Mouse (Mus musculus): ENCODE measurements around the gene Slit1. TPM values are rescaled to one million over a fixed set of nuclear protein-coding genes. Genes with fewer than 3 reads are reported as not detected.
A peak's percentile ranks its signal among the peaks of the same experiment; 100 is the strongest.

Gene Slit1
- polyA plus RNA-seq, 1 experiment, result 0.94 TPM

DNA sequence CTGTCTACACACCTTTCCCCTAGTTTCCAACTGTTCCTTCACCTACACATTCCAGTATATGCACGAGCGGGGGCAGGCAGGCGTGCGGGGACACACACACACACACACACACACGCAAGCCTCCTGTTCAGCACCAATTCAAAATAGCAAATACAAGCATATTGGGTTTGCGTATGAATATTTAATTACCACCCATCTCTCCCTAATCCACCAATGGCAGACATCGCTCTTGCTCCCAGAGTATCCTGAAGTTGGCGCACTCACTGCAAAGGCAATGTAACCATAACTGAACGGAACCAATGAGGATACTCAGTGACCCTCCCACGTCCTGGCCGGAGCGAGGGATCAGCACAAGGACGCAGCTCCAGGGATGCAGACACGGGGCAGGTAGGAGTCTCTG, 86.8 kb downstream of the Slit1 start:
- 85% methylated on average over 14 of the region's 14 CpGs for WGBS
- H3K4me1 ChIP-seq (replicated peaks; ENCODE audit: control insufficient read depth, insufficient read depth, low read length), result no peaks in the 10 kb centered on the region
- DNase-seq, result no peak
- H3K27me3 ChIP-seq (ENCODE audit: control insufficient read depth, insufficient read depth, low read length), result no peaks in the 10 kb centered on the region
- no peaks in the 10 kb centered on the region for H3K36me3 ChIP-seq (ENCODE audit: control insufficient read depth, insufficient read depth, low read length)
- TF ChIP-seq CTCF (IDR thresholded peaks at IDR 0.05; ENCODE audit: borderline replicate concordance, control insufficient read depth, extremely low read depth, insufficient read depth, low read length, poor library complexity) (no peak), POLR2A (IDR thresholded peaks at IDR 0.05; ENCODE audit: control insufficient read depth, extremely low read depth, insufficient read depth, low read length, poor library complexity) (no peak)
- H3K27ac ChIP-seq (ENCODE audit: control insufficient read depth, insufficient read depth, low read length), result no peak overlapping the region
- no peak overlapping the region for H3K4me3 ChIP-seq (ENCODE audit: control insufficient read depth, insufficient read depth, low read length)

- no peaks in the 10 kb centered on the region for H3K27me3 ChIP-seq (ENCODE audit: control insufficient read depth, insufficient read depth, low read length)
- no peaks in the 10 kb centered on the region for H3K4me1 ChIP-seq (replicated peaks; ENCODE audit: control insufficient read depth, insufficient read depth, low read length)
- 11% methylated on average over 9 of the region's 9 CpGs for WGBS
- H3K36me3 ChIP-seq (ENCODE audit: control insufficient read depth, insufficient read depth, low read length), result no peaks in the 10 kb centered on the region
- peak; percentile 75 for DNase-seq
- no peak overlapping the region for H3K4me3 ChIP-seq (ENCODE audit: control insufficient read depth, insufficient read depth, low read length)
- H3K27ac ChIP-seq (ENCODE audit: control insufficient read depth, insufficient read depth, low read length), result no peak overlapping the region
- TF ChIP-seq POLR2A (IDR thresholded peaks at IDR 0.05; ENCODE audit: control insufficient read depth, extremely low read depth, insufficient read depth, low read length, poor library complexity) (no peak), CTCF (IDR thresholded peaks at IDR 0.05; ENCODE audit: borderline replicate concordance, control insufficient read depth, extremely low read depth, insufficient read depth, low read length, poor library complexity) (no peak)
Observed at GRCm38 (mm10) chr19:41655970-41656369, 87.5 kb downstream of the Slit1 start.

DNA sequence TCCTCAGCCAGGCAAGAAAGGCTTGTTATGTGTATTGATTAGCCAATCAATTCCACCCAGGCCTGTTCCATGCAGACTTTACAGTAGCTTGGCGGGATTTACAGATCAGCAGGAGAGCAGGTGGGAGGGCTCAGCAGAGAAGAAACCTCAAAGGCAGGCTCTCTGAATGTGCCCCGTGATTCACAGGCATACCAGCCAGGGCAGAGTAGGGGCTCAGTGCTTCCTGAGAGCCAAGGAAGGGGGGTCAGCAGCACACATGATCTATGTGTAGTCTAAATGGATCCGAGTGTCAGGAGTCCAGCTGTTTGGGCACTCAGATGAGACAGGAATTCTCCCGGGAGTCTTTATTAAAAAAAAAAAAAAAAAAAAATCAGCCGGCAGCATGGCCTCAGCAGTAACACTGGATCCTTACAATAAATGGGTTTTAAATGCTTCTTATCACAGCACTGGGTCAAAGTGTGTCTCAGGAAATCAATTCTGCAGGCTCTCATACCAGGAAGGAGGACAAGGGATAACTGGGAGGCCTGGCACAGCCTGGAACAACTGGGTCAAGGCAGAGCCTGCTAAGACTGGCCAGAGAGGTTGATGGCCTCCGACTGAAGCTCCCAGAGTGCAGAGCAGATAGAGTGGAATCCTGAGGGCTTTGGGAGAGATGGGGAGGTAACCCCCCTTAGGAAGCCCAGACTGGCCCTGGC, 88.2 kb downstream of the Slit1 start:
- no peak overlapping the region for H3K27ac ChIP-seq (ENCODE audit: control insufficient read depth, insufficient read depth, low read length)
- no peaks in the 10 kb centered on the region for H3K4me1 ChIP-seq (replicated peaks; ENCODE audit: control insufficient read depth, insufficient read depth, low read length)
- no peak for DNase-seq
- TF ChIP-seq CTCF (IDR thresholded peaks at IDR 0.05; ENCODE audit: borderline replicate concordance, control insufficient read depth, extremely low read depth, insufficient read depth, low read length, poor library complexity) (no peak), POLR2A (IDR thresholded peaks at IDR 0.05; ENCODE audit: control insufficient read depth, extremely low read depth, insufficient read depth, low read length, poor library complexity) (no peak)
- H3K27me3 ChIP-seq (ENCODE audit: control insufficient read depth, insufficient read depth, low read length), result no peaks in the 10 kb centered on the region
- H3K36me3 ChIP-seq (ENCODE audit: control insufficient read depth, insufficient read depth, low read length), result no peaks in the 10 kb centered on the region
- 42% methylated on average over 6 of the region's 6 CpGs for WGBS
- no peak overlapping the region for H3K4me3 ChIP-seq (ENCODE audit: control insufficient read depth, insufficient read depth, low read length)

GRCm38 (mm10) chr19:41651967-41652366, 91.5 kb downstream of the Slit1 start:
- Histone ChIP-seq H3K27ac (ENCODE audit: control insufficient read depth, insufficient read depth, low read length) (no peak overlapping the region), H3K4me3 (ENCODE audit: control insufficient read depth, insufficient read depth, low read length) (no peak overlapping the region), H3K36me3 (ENCODE audit: control insufficient read depth, insufficient read depth, low read length) (no peaks in the 10 kb centered on the region), H3K27me3 (ENCODE audit: control insufficient read depth, insufficient read depth, low read length) (no peaks in the 10 kb centered on the region), H3K4me1 (replicated peaks; ENCODE audit: control insufficient read depth, insufficient read depth, low read length) (peaks cover 23% of the 10 kb centered on the region)
- WGBS, result 68% methylated on average over 10 of the region's 10 CpGs
- TF ChIP-seq CTCF (IDR thresholded peaks at IDR 0.05; ENCODE audit: borderline replicate concordance, control insufficient read depth, extremely low read depth, insufficient read depth, low read length, poor library complexity) (no peak), POLR2A (IDR thresholded peaks at IDR 0.05; ENCODE audit: control insufficient read depth, extremely low read depth, insufficient read depth, low read length, poor library complexity) (no peak)
- DNase-seq, result no peak

- H3K4me1 ChIP-seq (replicated peaks; ENCODE audit: control insufficient read depth, insufficient read depth, low read length), result peaks cover 25% of the 10 kb centered on the region
- 31% methylated on average over 10 of the region's 10 CpGs for WGBS
- no peak overlapping the region for H3K4me3 ChIP-seq (ENCODE audit: control insufficient read depth, insufficient read depth, low read length)
- H3K27ac ChIP-seq (ENCODE audit: control insufficient read depth, insufficient read depth, low read length), result no peak overlapping the region
- no peaks in the 10 kb centered on the region for H3K27me3 ChIP-seq (ENCODE audit: control insufficient read depth, insufficient read depth, low read length)
- no peaks in the 10 kb centered on the region for H3K36me3 ChIP-seq (ENCODE audit: control insufficient read depth, insufficient read depth, low read length)
- peak; percentile 71 for DNase-seq
- TF ChIP-seq POLR2A (IDR thresholded peaks at IDR 0.05; ENCODE audit: control insufficient read depth, extremely low read depth, insufficient read depth, low read length, poor library complexity) (no peak), CTCF (IDR thresholded peaks at IDR 0.05; ENCODE audit: borderline replicate concordance, control insufficient read depth, extremely low read depth, insufficient read depth, low read length, poor library complexity) (0 out of 2 replicates have a peak, but pooled peaks have one; percentile 17)
Observed at GRCm38 (mm10) chr19:41649394-41649793, 94.1 kb downstream of the Slit1 start.

DNA sequence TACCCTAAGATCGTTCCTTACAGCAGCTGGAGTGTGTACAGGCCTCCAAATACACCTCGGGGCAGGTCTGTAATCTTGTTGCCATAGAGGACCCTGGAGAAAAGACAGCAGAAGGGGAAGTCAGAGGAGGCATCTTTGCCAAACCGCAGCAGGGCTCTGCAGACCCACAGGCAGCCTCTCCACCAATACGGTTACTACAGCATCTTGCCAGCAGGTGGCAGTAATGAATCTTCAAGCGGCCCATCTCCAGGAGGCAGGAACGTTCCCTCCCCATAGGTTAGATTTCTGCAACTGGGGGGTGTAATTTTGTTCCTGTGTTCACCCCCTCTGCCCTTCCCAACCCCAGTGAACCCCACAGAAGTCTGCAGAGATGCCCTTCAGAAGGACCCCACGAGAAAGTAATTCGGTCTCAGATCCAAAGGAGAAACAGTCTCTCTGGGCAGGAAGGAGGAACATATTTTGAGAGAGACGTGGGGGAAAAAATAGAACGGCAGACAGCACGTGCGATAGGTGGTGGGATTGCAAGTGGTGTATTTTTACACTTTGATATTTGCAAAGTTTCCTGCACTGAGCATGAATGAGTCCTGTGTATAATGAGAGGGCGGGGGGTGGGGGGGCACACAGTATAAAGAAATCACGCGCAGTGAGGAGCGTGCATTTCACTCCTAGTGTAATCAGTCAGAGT, 96.4 kb downstream of the Slit1 start:
- no peak overlapping the region for H3K27ac ChIP-seq (ENCODE audit: control insufficient read depth, insufficient read depth, low read length)
- no peak for TF ChIP-seq POLR2A (IDR thresholded peaks at IDR 0.05; ENCODE audit: control insufficient read depth, extremely low read depth, insufficient read depth, low read length, poor library complexity)
- TF ChIP-seq CTCF (IDR thresholded peaks at IDR 0.05; ENCODE audit: borderline replicate concordance, control insufficient read depth, extremely low read depth, insufficient read depth, low read length, poor library complexity), result peak; percentile 89; the same call in 1 of the 2 replicates
- H3K4me3 ChIP-seq (ENCODE audit: control insufficient read depth, insufficient read depth, low read length), result no peak overlapping the region
- peak; percentile 84 for DNase-seq
- no peaks in the 10 kb centered on the region for H3K27me3 ChIP-seq (ENCODE audit: control insufficient read depth, insufficient read depth, low read length)
- H3K4me1 ChIP-seq (replicated peaks; ENCODE audit: control insufficient read depth, insufficient read depth, low read length), result peaks cover 31% of the 10 kb centered on the region
- WGBS, result 17% methylated on average over 16 of the region's 16 CpGs
- H3K36me3 ChIP-seq (ENCODE audit: control insufficient read depth, insufficient read depth, low read length), result no peaks in the 10 kb centered on the region
